Mouse (Mus musculus): ENCODE measurements at regions not wholly inside any gene's neighbourhood (a gene's known extent, or its start where the extent isn't known, plus 50 kb on each side); places are given as distances from the start of the nearest gene placed in this dataset.
A peak's percentile ranks its signal among the peaks of the same experiment; 100 is the strongest.
"Not testable (repeated sequence)": the region's sequence is repeated elsewhere in the genome, so short reads cannot be mapped to it uniquely, and the experiment has no call there.

DNA sequence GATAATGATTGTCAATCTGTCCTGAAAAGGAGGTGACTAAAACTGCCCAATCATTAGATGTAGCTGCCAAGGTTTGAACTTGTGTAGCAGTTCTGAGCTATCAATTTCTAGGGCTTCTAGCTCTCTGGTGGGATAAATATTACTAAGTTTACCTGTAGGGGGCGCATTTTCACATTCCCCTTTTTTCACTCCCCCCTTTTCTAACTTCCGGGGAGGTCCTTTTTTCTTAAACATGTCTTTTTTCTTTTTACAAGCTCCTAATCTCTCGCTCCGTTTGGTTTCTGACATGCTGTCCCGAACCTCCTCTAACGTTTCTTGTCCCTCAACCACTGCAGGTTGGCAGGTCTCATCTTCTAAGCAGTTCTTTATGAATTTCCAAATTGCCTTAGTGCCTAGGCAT lies 2129.0 kb downstream of the Cntnap5b start:
- H3K36me3 ChIP-seq (ENCODE audit: inconsistent target); H3K79me2 ChIP-seq (ENCODE audit: inconsistent target): not testable (repeated sequence)
- peak overlapping the region; percentile 38 for H3K4me3 ChIP-seq (ENCODE audit: inconsistent target)
- H3K27ac ChIP-seq: peak overlapping the region; percentile 62
- 75% methylated on average over 6 of the region's 6 CpGs for WGBS (ENCODE audit: missing documents)

DNA sequence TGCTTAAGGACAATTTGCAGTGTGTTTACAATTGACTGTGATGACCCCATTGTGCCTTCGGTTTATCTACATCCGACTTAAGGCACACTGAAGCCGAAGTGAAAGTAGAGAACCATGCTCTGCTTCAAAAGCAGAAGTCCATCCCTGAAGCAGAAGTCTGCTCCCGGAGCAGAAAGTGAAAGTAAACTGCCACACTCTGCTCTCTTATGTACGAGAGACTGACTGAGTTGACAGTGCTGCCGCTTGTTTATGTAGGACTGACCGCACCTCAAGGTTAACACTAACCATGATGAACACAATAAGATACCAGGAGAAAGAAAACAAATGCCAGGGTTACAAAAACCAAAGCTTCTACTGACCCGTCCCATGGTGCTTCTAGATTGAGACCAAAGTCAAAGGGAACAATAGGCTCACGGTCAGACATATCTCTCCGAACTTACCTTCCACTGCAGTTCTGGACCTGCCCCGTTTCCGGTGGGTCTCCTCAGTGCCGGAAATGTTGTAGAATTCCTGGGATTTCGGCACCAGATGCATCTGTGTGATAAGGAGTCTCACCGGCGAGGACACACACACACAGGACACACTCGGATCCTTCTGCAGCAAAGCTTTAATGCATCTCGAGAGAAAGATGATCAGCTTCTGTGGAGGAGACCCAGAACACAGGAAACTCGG lies 2129.7 kb downstream of the Cntnap5b start:
- WGBS (ENCODE audit: missing documents): 26% methylated on average over 16 of the region's 19 CpGs
- H3K27ac ChIP-seq: peak overlapping the region; percentile 62
- H3K4me3 ChIP-seq (ENCODE audit: inconsistent target): peak overlapping the region; percentile 38

DNA sequence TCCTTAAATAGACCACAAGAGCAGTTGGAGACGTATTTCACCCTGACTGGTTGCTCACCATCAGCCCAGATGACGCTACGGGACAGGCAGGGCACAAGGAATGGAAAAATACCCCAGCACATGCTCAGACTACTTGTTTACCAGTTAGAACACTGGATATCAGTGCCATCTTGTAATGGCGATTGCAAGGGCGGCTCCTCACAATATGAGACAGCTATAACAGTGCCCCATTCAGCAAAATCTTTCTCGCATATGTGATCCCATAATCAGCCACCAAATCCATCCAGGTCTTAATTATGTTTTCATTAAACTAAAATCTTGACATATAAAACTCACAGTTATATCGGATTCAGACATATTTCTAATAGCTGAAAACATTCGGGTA lies 2130.3 kb downstream of the Cntnap5b start:
- Histone ChIP-seq H3K27ac (peak overlapping the region; percentile 62), H3K4me3 (ENCODE audit: inconsistent target) (peak overlapping the region; percentile 38; the same call in 1 of the 2 replicates)
- 64% methylated on average over 8 of the region's 8 CpGs for WGBS (ENCODE audit: missing documents)
- not testable (repeated sequence) for H3K79me2 ChIP-seq (ENCODE audit: inconsistent target); H3K36me3 ChIP-seq (ENCODE audit: inconsistent target)

More for the DNA sequence above, 2129.7 kb downstream of the Cntnap5b start:
- not testable (repeated sequence) for H3K79me2 ChIP-seq (ENCODE audit: inconsistent target); H3K36me3 ChIP-seq (ENCODE audit: inconsistent target)

DNA sequence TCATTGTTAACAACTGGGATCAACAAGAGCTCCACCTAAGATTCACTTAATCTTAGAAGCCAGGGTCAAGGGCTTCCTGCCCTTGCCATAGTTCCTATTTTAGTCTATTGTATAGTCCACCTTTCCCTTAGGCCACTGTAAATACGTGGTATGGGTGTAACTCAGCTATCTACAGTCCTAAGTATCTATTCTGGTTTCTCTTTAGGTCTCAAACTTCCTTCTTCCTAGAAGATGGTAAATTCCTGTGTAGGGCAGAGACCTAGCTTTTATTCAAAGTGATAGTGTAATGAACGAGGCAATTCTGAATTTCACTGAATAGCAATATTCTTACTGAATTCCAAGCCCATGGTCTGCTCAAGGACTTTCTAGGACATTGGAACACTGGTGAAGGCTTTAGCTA lies 2144.4 kb downstream of the Cntnap5b start:
- WGBS (ENCODE audit: missing documents): 69% methylated on average over 2 of the region's 2 CpGs
- H3K4me3 ChIP-seq (ENCODE audit: inconsistent target); H3K79me2 ChIP-seq (ENCODE audit: inconsistent target); H3K27ac ChIP-seq; H3K36me3 ChIP-seq (ENCODE audit: inconsistent target): not testable (repeated sequence)

DNA sequence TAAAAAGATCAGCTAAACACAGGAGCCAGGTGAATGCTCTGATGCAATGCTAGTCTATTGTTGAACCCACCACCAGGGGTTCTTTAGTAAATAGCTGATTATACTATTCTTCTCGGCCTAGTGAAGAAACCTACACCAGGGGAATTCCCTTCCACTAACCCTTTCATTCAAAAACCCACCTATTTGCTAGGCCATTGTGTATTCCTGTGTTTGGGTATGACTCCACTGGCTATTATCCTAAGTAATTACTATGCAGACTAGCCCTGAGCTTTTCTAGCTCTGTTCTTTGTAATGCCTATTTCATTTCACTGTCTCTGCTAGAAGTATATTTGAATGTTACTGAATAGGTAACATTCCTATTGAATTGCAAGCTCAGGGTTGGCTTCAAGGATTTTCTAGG lies 2146.3 kb downstream of the Cntnap5b start:
- Histone ChIP-seq H3K79me2 (ENCODE audit: inconsistent target) (no peaks in the 10 kb centered on the region), H3K4me3 (ENCODE audit: inconsistent target) (no peak overlapping the region), H3K27ac (no peak overlapping the region), H3K36me3 (ENCODE audit: inconsistent target) (no peaks in the 10 kb centered on the region)
- 71% methylated on average over 1 of the region's 1 CpGs for WGBS (ENCODE audit: missing documents)

DNA sequence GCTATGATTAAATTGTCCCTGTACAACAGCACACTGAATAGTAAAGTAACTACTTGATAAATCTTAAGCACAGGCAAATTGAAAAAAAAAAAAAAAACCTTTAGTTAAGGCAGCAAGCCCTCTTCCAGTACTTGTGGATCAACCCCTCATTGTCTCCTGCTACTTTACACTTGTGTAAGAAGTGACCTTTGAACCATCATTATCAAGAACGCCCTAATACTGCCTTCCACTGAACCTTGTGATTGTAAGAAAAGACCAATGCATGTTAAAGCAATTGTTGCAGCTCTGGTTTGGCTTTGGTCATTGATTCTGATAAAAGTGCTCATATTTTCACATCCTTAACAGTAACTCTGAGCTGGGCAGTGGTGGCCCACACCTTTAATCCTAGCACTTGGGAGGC lies 2168.5 kb downstream of the Cntnap5b start:
- no peaks in the 10 kb centered on the region for H3K36me3 ChIP-seq (ENCODE audit: inconsistent target)
- no peaks in the 10 kb centered on the region for H3K79me2 ChIP-seq (ENCODE audit: inconsistent target)
- 60% methylated on average over 1 of the region's 1 CpGs for WGBS (ENCODE audit: missing documents)
- no peak overlapping the region for H3K4me3 ChIP-seq (ENCODE audit: inconsistent target)
- no peak overlapping the region for H3K27ac ChIP-seq
